Mouse (Mus musculus) C2C12 (cell line): ENCODE data around the gene Gm281.

Experiments used
- CEBPB ChIP-seq: IDR thresholded peaks from one replicate; pipeline ENCODE4 v1.6.1; 2011; ENCODE audit warnings: low read depth, mild to moderate bottlenecking, control low read depth, moderate library complexity
- MAX ChIP-seq: IDR thresholded peaks from one replicate; pipeline ENCODE4 v1.6.1; 2011; ENCODE audit warnings: mild to moderate bottlenecking, control low read depth

DNA sequence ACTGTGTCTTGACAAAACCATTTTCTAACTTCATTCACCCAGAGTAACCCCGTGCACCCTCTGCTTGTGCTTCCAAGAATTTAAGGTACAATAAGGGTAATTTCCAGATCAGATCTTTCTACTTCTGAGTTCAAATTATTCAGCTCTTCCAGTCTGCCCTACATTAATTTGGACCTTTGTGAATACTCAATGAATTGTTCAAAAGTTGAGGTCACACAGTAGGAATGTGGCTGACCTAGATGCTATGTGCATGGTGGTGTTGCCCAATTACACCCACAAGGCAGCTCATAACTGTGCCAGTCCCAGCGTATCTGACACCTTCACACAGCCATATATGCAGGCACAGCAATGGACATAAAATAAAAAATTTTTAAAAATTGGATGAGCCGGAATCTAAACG is 30.4 kb upstream of the Gm281 start:
- TF ChIP-seq MAX (no peak), CEBPB (no peak)
